Mouse (Mus musculus) T-helper 17 cell (primary cell): ENCODE data around the gene March1.

Source experiments
- in situ Hi-C, 2 experiments: fragments of 300-600 bp; cut with MboI, MseI; formaldehyde crosslinking; loops; 1 replicate in 1 of 2; 2 replicates in 1 of 2; pipeline ENCODE4 v1.15.1; 2025; ENCODE audit warnings: high pct_unique_total_duplicates in 2 of 2

Gene March1

GRCm38 (mm10) chr8:66495726-66496125 is 878.0 kb downstream of the March1 start:
- in situ Hi-C loops = loop anchor here (5.0 to 25.0 kb wide), 5 partner anchors 48 to 1758 kb away; partner anchors contain the start of gene Msmo1 (in 1 of the 2)

- in situ Hi-C loops = loop anchor here (5.0 to 25.0 kb wide), 5 partner anchors 50 to 1760 kb away; partner anchors contain the start of gene Msmo1 (in 1 of the 2)
Measured at GRCm38 (mm10) chr8:66496998-66497577, 879.4 kb downstream of the March1 start.

- in situ Hi-C loops = loop anchor here in 1 of 2 experiments (5.0 kb wide), 1 partner anchor 899 kb away; no protein-coding TSS in a partner anchor
Measured at GRCm38 (mm10) chr8:66503381-66503780, 885.7 kb downstream of the March1 start.

GRCm38 (mm10) chr8:66511537-66511936 is 893.8 kb downstream of the March1 start, which contains the start of gene Tktl2:
Tktl2 (plus strand) TSS chr8:66511756.
- in situ Hi-C loops = no loop called here

GRCm38 (mm10) chr8:66519149-66519548 is 901.4 kb downstream of the March1 start:
- in situ Hi-C loops = no loop called here

GRCm38 (mm10) chr8:66520576-66520975 is 902.9 kb downstream of the March1 start:
- in situ Hi-C loops = no loop called here
